Mouse (Mus musculus): ENCODE data around the gene Cracr2b. TPM values are rescaled to one million over a fixed set of nuclear protein-coding genes. Genes with fewer than 3 reads are reported as not detected.
A peak's percentile ranks its signal among the peaks of the same experiment; 100 is the strongest.

Gene Cracr2b
- polyA plus RNA-seq, 1 experiment from 2014 or later, result 20.2 TPM

- 72% methylated on average over 12 of the region's 12 CpGs for WGBS
- Histone ChIP-seq H3K9ac (no peak overlapping the region), H3K4me1 (peaks cover 27% of the 10 kb centered on the region), H3K4me3 (no peak overlapping the region), H3K9me3 (no peaks in the 10 kb centered on the region), H3K27ac (replicated peaks) (no peak overlapping the region), H3K27me3 (replicated peaks) (0 out of 2 replicates have a peak, but pooled peaks cover 5% of the 10 kb centered on the region), H3K36me3 (peaks cover 20% of the 10 kb centered on the region), H3K4me2 (no peak overlapping the region)
- ATAC-seq (ENCODE audit: extremely low read depth, insufficient number of reproducible peaks, low FRiP score, low TSS enrichment), result no peak
Observed at GRCm38 (mm10) chr7:141426948-141427730, 33.8 kb upstream of the Cracr2b start.

- Histone ChIP-seq H3K36me3 (peaks cover 36% of the 10 kb centered on the region), H3K27me3 (replicated peaks) (0 out of 2 replicates have a peak, but pooled peaks cover 5% of the 10 kb centered on the region), H3K4me3 (peak overlapping the region; percentile 42), H3K9ac (no peak overlapping the region), H3K4me1 (peaks cover 29% of the 10 kb centered on the region), H3K4me2 (peak overlapping the region; percentile 63), H3K9me3 (no peaks in the 10 kb centered on the region), H3K27ac (replicated peaks) (no peak overlapping the region)
- ATAC-seq (ENCODE audit: extremely low read depth, insufficient number of reproducible peaks, low FRiP score, low TSS enrichment), result no peak
- WGBS, result 46% methylated on average over 5 of the region's 5 CpGs
Observed at GRCm38 (mm10) chr7:141428701-141429100, 32.2 kb upstream of the Cracr2b start.

- peak within 1 kb of the TSS; percentile 63 for H3K4me2 ChIP-seq
- peaks cover 35% of the 10 kb centered on the region for H3K4me1 ChIP-seq
- H3K9ac ChIP-seq, result peak within 1 kb of the TSS; percentile 12
- H3K9me3 ChIP-seq, result no peaks in the 10 kb centered on the region
- WGBS, result 3% methylated on average over 19 of the region's 19 CpGs
- H3K27me3 ChIP-seq (replicated peaks), result 0 out of 2 replicates have a peak, but pooled peaks cover 5% of the 10 kb centered on the region
- H3K4me3 ChIP-seq, result peak within 1 kb of the TSS; percentile 42
- peak within 1 kb of the TSS; percentile 44 for H3K27ac ChIP-seq (replicated peaks)
- no peak for ATAC-seq (ENCODE audit: extremely low read depth, insufficient number of reproducible peaks, low FRiP score, low TSS enrichment)
- H3K36me3 ChIP-seq, result peaks cover 37% of the 10 kb centered on the region
Observed at GRCm38 (mm10) chr7:141429310-141429709, 31.6 kb upstream of the Cracr2b start, which contains the start of gene Cend1. Gene Cend1, minus strand, starts transcription at chr7:141429491.

- WGBS, result 39% methylated on average over 9 of the region's 9 CpGs
- Histone ChIP-seq H3K4me1 (peaks cover 42% of the 10 kb centered on the region), H3K36me3 (peaks cover 37% of the 10 kb centered on the region), H3K4me2 (peak overlapping the region; percentile 63), H3K9ac (peak overlapping the region; percentile 12; the same call in 1 of the 2 replicates), H3K27me3 (replicated peaks) (0 out of 2 replicates have a peak, but pooled peaks cover 5% of the 10 kb centered on the region), H3K27ac (replicated peaks) (peak overlapping the region; percentile 44), H3K4me3 (peak overlapping the region; percentile 42), H3K9me3 (no peaks in the 10 kb centered on the region)
- 0 out of 2 replicates have a peak, but pooled peaks have one; percentile 20 for ATAC-seq (ENCODE audit: extremely low read depth, insufficient number of reproducible peaks, low FRiP score, low TSS enrichment)
Observed at GRCm38 (mm10) chr7:141429840-141430584, 30.9 kb upstream of the Cracr2b start.

DNA sequence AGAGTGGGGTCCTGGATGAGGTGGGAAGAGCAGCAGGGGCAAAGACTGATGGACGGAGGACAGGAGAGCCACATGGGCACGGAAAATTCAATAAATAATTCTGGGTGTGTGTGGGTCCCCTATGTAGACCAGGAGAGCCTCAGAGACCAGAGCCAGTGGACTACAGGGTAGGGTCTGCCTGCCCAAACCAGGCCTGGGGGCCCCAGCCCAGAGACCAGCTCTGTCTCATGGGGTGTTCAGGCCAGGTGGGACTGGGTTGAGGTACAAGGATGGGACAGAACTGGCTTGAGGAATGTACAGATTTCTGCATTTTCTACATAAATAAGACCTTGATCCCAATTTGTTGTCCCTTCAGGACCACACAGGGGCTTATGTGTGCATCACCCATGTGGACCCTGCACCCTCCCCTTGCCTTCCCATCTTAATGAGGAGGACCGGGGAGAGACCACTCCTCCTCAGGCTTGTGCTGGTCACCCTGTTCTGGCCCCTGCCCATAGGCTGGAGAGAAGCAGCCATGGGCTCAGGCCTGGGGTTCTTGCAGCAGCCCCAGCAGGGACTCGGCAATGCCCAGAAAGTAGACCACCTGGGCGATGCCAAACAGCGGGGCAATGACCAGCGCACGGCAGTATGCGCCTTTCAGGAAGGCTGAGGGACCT is 30.2 kb upstream of the Cracr2b start:
- peaks cover 37% of the 10 kb centered on the region for H3K36me3 ChIP-seq
- H3K9me3 ChIP-seq, result no peaks in the 10 kb centered on the region
- no peak for ATAC-seq (ENCODE audit: extremely low read depth, insufficient number of reproducible peaks, low FRiP score, low TSS enrichment)
- peak overlapping the region; percentile 44 for H3K27ac ChIP-seq (replicated peaks)
- 0 out of 2 replicates have a peak, but pooled peaks cover 5% of the 10 kb centered on the region for H3K27me3 ChIP-seq (replicated peaks)
- H3K4me1 ChIP-seq, result peaks cover 48% of the 10 kb centered on the region
- no peak overlapping the region for H3K4me2 ChIP-seq
- 86% methylated on average over 9 of the region's 9 CpGs for WGBS
- H3K4me3 ChIP-seq, result no peak overlapping the region
- H3K9ac ChIP-seq, result peak overlapping the region; percentile 12; the same call in 1 of the 2 replicates

DNA sequence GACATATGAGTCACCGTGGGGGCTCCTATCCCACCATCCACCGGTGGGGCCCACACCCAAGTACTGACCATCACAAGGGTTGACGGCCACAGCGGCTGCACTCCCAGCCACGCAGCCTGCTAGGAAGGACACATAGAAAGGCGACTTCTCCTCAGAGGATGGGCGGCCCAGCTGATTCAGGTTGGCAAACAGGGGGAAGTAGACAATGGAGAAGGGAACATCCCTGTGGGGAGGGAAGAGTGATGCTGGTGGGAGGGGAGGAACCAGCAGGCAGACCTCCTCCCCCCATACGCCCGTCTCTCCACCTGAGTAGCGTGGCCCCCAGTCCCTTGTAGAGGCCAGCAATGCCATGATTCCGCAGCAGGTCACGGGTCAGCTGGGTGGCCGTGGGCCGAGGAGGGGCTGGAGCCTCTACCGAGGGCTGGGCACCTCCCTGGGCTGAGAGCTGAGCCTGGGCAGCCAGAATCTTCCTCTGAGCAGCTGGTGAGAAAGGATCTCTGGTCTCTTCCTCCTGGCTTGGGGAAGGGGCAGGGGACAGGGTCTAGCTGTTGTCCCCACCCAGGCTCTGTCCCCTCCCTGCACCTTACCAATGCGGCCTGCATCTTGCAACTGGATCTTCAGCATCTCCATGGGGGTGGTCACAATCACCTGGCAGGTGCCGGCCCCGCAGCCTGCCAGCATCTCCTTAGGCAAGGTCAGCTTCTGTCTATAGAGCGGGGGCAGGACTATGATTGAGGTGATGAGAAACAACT is 29.3 kb upstream of the Cracr2b start:
- no peak overlapping the region for H3K9ac ChIP-seq
- H3K9me3 ChIP-seq, result no peaks in the 10 kb centered on the region
- 89% methylated on average over 19 of the region's 19 CpGs for WGBS
- H3K36me3 ChIP-seq, result peaks cover 37% of the 10 kb centered on the region
- no peak for ATAC-seq (ENCODE audit: extremely low read depth, insufficient number of reproducible peaks, low FRiP score, low TSS enrichment)
- no peak overlapping the region for H3K4me2 ChIP-seq
- no peak overlapping the region for H3K4me3 ChIP-seq
- H3K27me3 ChIP-seq (replicated peaks), result 0 out of 2 replicates have a peak, but pooled peaks cover 5% of the 10 kb centered on the region
- H3K4me1 ChIP-seq, result peaks cover 56% of the 10 kb centered on the region
- H3K27ac ChIP-seq (replicated peaks), result no peak overlapping the region

GRCm38 (mm10) chr7:141432186-141432611 is 28.7 kb upstream of the Cracr2b start:
- Histone ChIP-seq H3K27me3 (replicated peaks) (0 out of 2 replicates have a peak, but pooled peaks cover 5% of the 10 kb centered on the region), H3K4me3 (no peak overlapping the region), H3K4me1 (peaks cover 61% of the 10 kb centered on the region), H3K27ac (replicated peaks) (no peak overlapping the region), H3K36me3 (peaks cover 37% of the 10 kb centered on the region), H3K4me2 (no peak overlapping the region), H3K9me3 (no peaks in the 10 kb centered on the region), H3K9ac (no peak overlapping the region)
- 82% methylated on average over 8 of the region's 8 CpGs for WGBS
- no peak for ATAC-seq (ENCODE audit: extremely low read depth, insufficient number of reproducible peaks, low FRiP score, low TSS enrichment)

GRCm38 (mm10) chr7:141432741-141433516 is 28.0 kb upstream of the Cracr2b start:
- no peak overlapping the region for H3K27ac ChIP-seq (replicated peaks)
- H3K36me3 ChIP-seq, result peaks cover 39% of the 10 kb centered on the region
- H3K4me1 ChIP-seq, result peaks cover 65% of the 10 kb centered on the region
- H3K27me3 ChIP-seq (replicated peaks), result 0 out of 2 replicates have a peak, but pooled peaks cover 2% of the 10 kb centered on the region
- H3K9ac ChIP-seq, result no peak overlapping the region
- no peak overlapping the region for H3K4me3 ChIP-seq
- 83% methylated on average over 6 of the region's 6 CpGs for WGBS
- H3K9me3 ChIP-seq, result no peaks in the 10 kb centered on the region
- ATAC-seq (ENCODE audit: extremely low read depth, insufficient number of reproducible peaks, low FRiP score, low TSS enrichment), result no peak
- no peak overlapping the region for H3K4me2 ChIP-seq

DNA sequence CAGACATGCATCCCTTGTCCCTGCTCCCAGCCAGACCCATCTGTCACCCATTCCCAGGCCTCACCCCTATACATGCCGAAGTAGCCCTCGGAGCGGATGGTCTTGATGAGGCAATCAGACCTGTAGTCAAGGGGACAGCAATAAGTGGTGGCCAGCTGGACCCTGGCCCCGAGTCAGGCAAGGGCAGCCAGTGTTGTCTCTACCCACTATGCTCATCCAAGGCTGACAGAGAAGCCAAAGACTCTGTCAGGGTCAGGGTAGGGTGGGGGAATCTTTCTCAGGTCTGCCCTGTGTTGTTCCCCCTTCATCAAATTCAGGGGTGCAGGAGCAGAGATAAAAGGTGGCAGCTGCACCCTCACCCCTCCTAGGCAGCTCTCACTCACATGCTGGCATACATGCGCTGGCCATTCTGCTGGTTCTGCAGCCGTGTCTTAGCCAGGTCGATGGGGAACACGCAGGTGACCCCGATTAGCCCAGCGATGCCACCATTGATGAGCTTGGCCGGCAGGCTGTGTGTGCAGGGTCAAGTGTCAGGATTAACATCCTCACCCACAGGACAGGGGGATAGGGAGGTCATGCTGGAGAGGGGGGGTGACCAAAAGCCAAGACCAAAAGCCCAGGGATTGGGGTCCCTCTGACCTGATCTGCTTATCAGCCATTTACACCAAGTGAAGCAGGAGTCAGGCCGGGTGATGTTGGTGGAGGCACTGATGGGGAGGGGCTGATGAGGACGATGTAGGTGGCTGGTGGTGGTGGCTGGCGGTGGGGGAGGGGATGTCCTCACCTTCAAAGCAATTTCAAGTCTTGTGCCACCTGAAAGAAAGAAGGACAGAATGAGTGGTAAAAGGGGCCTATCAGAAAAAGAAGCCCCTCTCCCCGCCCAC is 27.1 kb upstream of the Cracr2b start:
- H3K27me3 ChIP-seq (replicated peaks), result no peaks in the 10 kb centered on the region
- H3K4me1 ChIP-seq, result peaks cover 56% of the 10 kb centered on the region
- WGBS, result 69% methylated on average over 15 of the region's 15 CpGs
- peaks cover 48% of the 10 kb centered on the region for H3K36me3 ChIP-seq
- H3K9me3 ChIP-seq, result no peaks in the 10 kb centered on the region
- peak overlapping the region; percentile 69; the same call in 1 of the 2 replicates for H3K27ac ChIP-seq (replicated peaks)
- H3K4me3 ChIP-seq, result peak overlapping the region; percentile 62
- ATAC-seq (ENCODE audit: extremely low read depth, insufficient number of reproducible peaks, low FRiP score, low TSS enrichment), result no peak
- H3K4me2 ChIP-seq, result peak overlapping the region; percentile 96
- H3K9ac ChIP-seq, result peak overlapping the region; percentile 86

All from heart, embryonic 13.5 days (tissue).